Mouse (Mus musculus) neural tube, embryonic 12.5 days (tissue): ENCODE measurements around the gene Rgs13. TPM values are rescaled to one million over a fixed set of nuclear protein-coding genes. Genes with fewer than 3 reads are reported as not detected.

Source experiments
- ATAC-seq: fragments of 200-750 bp; cut with Nextera tagmentation; 2 replicates; pipeline ENCODE4 v1.8.0; 2017; ENCODE audit warnings: low read depth, mild to moderate bottlenecking, moderate TSS enrichment, moderate library complexity; ENCODE audit not compliant: low FRiP score
- H3K27ac ChIP-seq: fragments of 300-500 bp; sonication (generic); 2 replicates; pipeline ENCODE4 v1.5.1; 2016
- H3K27me3 ChIP-seq: fragments of 300-500 bp; sonication (generic); replicated peaks from 2 replicates; pipeline ENCODE4 v1.6.1; 2016; ENCODE audit warnings: mild to moderate bottlenecking
- H3K36me3 ChIP-seq: fragments of 300-500 bp; sonication (generic); 2 replicates; pipeline ENCODE4 v1.6.1; 2016; ENCODE audit warnings: mild to moderate bottlenecking
- H3K4me1 ChIP-seq: fragments of 300-500 bp; sonication (generic); 2 replicates; pipeline ENCODE4 v1.6.1; 2016
- H3K4me2 ChIP-seq: fragments of 300-500 bp; sonication (generic); replicated peaks from 2 replicates; pipeline ENCODE4 v1.6.1; 2016; ENCODE audit warnings: mild to moderate bottlenecking
- H3K4me3 ChIP-seq: fragments of 300-500 bp; sonication (generic); 2 replicates; pipeline ENCODE4 v1.5.1; 2016
- H3K9ac ChIP-seq: fragments of 300-500 bp; sonication (generic); 2 replicates; pipeline ENCODE4 v1.6.1; 2016; ENCODE audit warnings: mild to moderate bottlenecking
- H3K9me3 ChIP-seq: fragments of 300-500 bp; sonication (generic); 2 replicates; pipeline ENCODE4 v1.6.1; 2016; ENCODE audit warnings: mild to moderate bottlenecking
- WGBS: fragments of 180-500 bp; shearing (Covaris S2); methylation state at CpG from one replicate; pipeline ENCODE4 v1.1.7; 2016; 5-methylcytosine and 5-hydroxymethylcytosine counted together
- polyA plus RNA-seq: library from polyadenylated mRNA; unstranded; fragments of >200 nt; fragmentation: Nextera tagmentation; extraction: Ambion mirVana; gene quantifications from 2 replicates; pipeline ENCODE4 v1.2.1, GENCODE M21; 2016

Gene Rgs13
- polyA plus RNA-seq, 1 experiment from 2014 or later = 0.41 TPM

GRCm38 (mm10) chr1:144179559-144179958 lies 2.4 kb upstream of the Rgs13 start:
- H3K4me1 ChIP-seq = no peaks in the 10 kb centered on the region
- no peak for ATAC-seq
- 90% methylated on average over 4 of the region's 4 CpGs for WGBS

DNA sequence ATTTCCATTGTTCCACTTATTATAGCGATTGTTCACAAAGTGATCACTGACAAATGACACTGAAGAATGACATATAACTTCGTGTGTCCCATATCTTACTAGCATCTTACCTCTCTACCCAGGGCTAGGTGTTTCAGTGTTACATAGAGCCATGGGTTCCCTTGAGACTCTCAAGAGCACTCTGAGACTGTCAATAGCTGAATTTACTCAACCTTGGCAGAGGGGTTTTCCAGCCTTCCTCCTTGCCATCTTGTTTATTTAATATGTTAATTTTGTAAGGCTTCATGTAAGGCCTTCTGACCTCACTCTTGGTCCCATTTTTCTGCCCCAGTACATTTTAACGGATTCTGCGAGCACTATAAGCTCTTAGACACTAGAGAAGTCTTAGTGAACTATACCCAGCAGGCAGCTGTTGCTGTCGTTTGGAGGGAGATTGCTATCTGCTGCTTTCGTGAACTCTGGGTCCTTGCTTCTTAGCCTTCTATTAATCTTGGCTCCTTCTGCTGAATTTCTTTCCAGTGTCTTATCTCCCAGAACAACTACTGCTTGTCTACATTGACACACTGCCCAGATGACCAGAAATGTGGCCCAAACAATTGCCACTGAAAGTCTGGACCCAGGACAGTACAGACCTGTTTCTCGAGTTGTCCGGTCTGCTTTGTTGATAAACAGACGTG lies 1.2 kb upstream of the Rgs13 start:
- Histone ChIP-seq H3K36me3 (no peaks in the 10 kb centered on the region), H3K4me1 (no peaks in the 10 kb centered on the region), H3K4me2 (no peak overlapping the region), H3K9ac (no peak overlapping the region), H3K27me3 (no peaks in the 10 kb centered on the region), H3K27ac (no peak overlapping the region), H3K4me3 (no peak overlapping the region), H3K9me3 (no peaks in the 10 kb centered on the region)
- WGBS = 85% methylated on average over 9 of the region's 9 CpGs
- ATAC-seq = no peak

More at GRCm38 (mm10) chr1:144179559-144179958, 2.4 kb upstream of the Rgs13 start:
- Histone ChIP-seq H3K4me3 (no peak overlapping the region), H3K9me3 (no peaks in the 10 kb centered on the region), H3K27ac (no peak overlapping the region), H3K27me3 (no peaks in the 10 kb centered on the region), H3K4me2 (no peak overlapping the region), H3K9ac (no peak overlapping the region), H3K36me3 (no peaks in the 10 kb centered on the region)

DNA sequence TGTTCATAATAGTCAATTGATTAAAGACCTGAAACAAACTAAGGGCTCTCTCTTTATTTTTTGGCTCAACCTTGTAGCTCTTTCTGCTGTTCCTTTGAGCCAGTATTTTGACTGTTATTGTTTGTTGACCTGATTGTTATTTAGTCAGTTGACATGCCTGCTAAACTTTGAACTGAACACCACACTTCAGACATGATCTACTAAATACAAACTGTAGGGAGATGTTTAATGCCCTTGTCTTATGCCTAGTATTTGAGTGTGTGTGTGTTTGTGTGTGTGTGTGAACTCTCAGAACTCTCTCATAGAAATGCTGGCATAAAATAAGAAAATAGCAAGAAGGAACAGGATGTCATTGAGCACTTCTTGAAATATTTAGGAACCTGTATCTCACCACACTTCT lies 448 bp upstream of the Rgs13 start:
- H3K27ac ChIP-seq = no peak overlapping the region
- no peaks in the 10 kb centered on the region for H3K36me3 ChIP-seq
- no peak overlapping the region for H3K4me2 ChIP-seq
- no peaks in the 10 kb centered on the region for H3K27me3 ChIP-seq
- no peaks in the 10 kb centered on the region for H3K4me1 ChIP-seq
- H3K9ac ChIP-seq = no peak overlapping the region
- H3K9me3 ChIP-seq = no peaks in the 10 kb centered on the region
- ATAC-seq = no peak
- no peak overlapping the region for H3K4me3 ChIP-seq

DNA sequence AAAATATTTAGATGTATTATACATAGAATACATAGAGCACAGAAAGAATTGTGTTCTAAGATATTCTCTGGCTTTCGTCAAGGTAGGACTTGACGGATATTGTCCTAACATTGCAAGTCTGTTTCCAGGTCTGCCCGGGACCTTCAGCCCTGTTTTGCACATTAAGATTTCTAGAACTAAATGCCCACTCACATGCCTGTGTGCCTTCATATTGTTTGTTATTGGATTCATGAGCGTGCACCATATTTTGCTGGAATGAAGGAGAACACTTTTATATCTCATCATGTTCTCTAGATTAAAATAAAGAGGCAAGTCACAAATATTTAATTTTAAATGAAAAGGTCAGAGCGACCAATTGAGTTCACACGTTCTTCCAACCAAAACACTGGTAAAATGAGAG lies 2.4 kb downstream of the Rgs13 start:
- H3K27ac ChIP-seq = no peak overlapping the region
- WGBS = 96% methylated on average over 6 of the region's 6 CpGs
- no peaks in the 10 kb centered on the region for H3K4me1 ChIP-seq
- no peak overlapping the region for H3K4me3 ChIP-seq
- no peak overlapping the region for H3K4me2 ChIP-seq
- no peaks in the 10 kb centered on the region for H3K36me3 ChIP-seq
- no peaks in the 10 kb centered on the region for H3K27me3 ChIP-seq
- H3K9ac ChIP-seq = no peak overlapping the region
- no peak for ATAC-seq
- no peaks in the 10 kb centered on the region for H3K9me3 ChIP-seq

GRCm38 (mm10) chr1:144173568-144174036 lies 3.6 kb downstream of the Rgs13 start:
- Histone ChIP-seq H3K9ac (no peak overlapping the region), H3K4me2 (no peak overlapping the region), H3K27me3 (no peaks in the 10 kb centered on the region), H3K27ac (no peak overlapping the region), H3K4me1 (no peaks in the 10 kb centered on the region), H3K36me3 (no peaks in the 10 kb centered on the region), H3K4me3 (no peak overlapping the region), H3K9me3 (no peaks in the 10 kb centered on the region)
- no peak for ATAC-seq
- 82% methylated on average over 2 of the region's 2 CpGs for WGBS

GRCm38 (mm10) chr1:144168921-144169320 lies 8.3 kb downstream of the Rgs13 start:
- Histone ChIP-seq H3K4me2 (no peak overlapping the region), H3K27ac (no peak overlapping the region), H3K27me3 (no peaks in the 10 kb centered on the region), H3K4me3 (no peak overlapping the region), H3K4me1 (no peaks in the 10 kb centered on the region), H3K9me3 (no peaks in the 10 kb centered on the region), H3K9ac (no peak overlapping the region), H3K36me3 (no peaks in the 10 kb centered on the region)
- no peak for ATAC-seq
- 82% methylated on average over 4 of the region's 4 CpGs for WGBS

DNA sequence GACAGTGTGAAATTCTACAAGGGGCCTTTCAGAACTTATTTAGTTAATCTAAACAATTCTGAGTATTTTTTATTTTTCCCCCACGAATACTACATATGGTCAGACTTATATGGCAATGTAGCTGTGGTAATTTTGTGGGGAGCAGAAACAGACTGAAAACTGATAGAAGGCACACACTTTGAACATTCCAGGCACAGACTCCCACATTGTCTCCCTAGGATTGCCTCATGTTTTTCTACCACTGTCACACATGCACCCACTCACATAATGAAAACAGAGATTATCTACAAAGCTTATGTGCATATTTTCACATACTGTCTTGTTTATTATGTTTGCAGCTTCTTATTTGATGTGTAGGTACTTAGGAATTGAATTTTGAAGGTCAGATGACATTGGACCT lies 9.4 kb downstream of the Rgs13 start:
- no peak for ATAC-seq
- Histone ChIP-seq H3K9ac (no peak overlapping the region), H3K4me2 (no peak overlapping the region), H3K36me3 (no peaks in the 10 kb centered on the region), H3K4me3 (no peak overlapping the region), H3K9me3 (no peaks in the 10 kb centered on the region), H3K27ac (no peak overlapping the region), H3K27me3 (no peaks in the 10 kb centered on the region), H3K4me1 (no peaks in the 10 kb centered on the region)
- 84% methylated on average over 1 of the region's 1 CpGs for WGBS

- Histone ChIP-seq H3K4me1 (no peaks in the 10 kb centered on the region), H3K4me2 (no peak overlapping the region), H3K27ac (no peak overlapping the region), H3K27me3 (no peaks in the 10 kb centered on the region), H3K36me3 (no peaks in the 10 kb centered on the region), H3K9ac (no peak overlapping the region), H3K9me3 (no peaks in the 10 kb centered on the region), H3K4me3 (no peak overlapping the region)
- ATAC-seq = no peak
- 88% methylated on average over 5 of the region's 5 CpGs for WGBS
Measured at GRCm38 (mm10) chr1:144166897-144167296, 10.3 kb downstream of the Rgs13 start.

GRCm38 (mm10) chr1:144166275-144166674 lies 10.9 kb downstream of the Rgs13 start:
- no peaks in the 10 kb centered on the region for H3K27me3 ChIP-seq
- 90% methylated on average over 2 of the region's 2 CpGs for WGBS
- H3K9ac ChIP-seq = no peak overlapping the region
- no peak overlapping the region for H3K4me2 ChIP-seq
- no peak overlapping the region for H3K4me3 ChIP-seq
- H3K36me3 ChIP-seq = no peaks in the 10 kb centered on the region
- H3K27ac ChIP-seq = no peak overlapping the region
- ATAC-seq = no peak
- H3K4me1 ChIP-seq = no peaks in the 10 kb centered on the region
- H3K9me3 ChIP-seq = no peaks in the 10 kb centered on the region

DNA sequence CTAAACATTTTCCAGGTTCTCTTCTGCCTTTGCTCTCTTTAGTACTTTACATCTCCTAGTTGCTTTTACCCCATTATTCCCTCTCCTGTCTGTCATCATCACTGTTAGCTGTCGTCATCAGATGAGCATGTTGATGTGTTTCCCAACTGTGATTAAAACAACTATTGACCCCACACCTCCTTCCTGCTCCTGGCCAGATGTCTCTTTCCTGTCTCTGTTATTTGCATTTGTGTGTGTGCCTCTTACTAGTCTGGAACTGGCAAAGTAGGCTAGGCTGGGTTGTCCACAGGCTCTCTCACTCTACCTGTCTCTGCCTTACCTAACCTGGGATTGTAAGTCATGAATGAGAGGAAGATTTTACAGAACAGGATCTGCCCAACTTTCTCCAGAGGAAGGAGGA lies 24.6 kb downstream of the Rgs13 start:
- H3K4me3 ChIP-seq = no peak overlapping the region

GRCm38 (mm10) chr1:144152184-144152525 lies 25.0 kb downstream of the Rgs13 start:
- Histone ChIP-seq H3K27me3 (no peaks in the 10 kb centered on the region), H3K4me2 (no peak overlapping the region), H3K27ac (no peak overlapping the region), H3K4me3 (no peak overlapping the region), H3K4me1 (no peaks in the 10 kb centered on the region), H3K36me3 (no peaks in the 10 kb centered on the region), H3K9ac (no peak overlapping the region), H3K9me3 (no peaks in the 10 kb centered on the region)
- 90% methylated on average over 1 of the region's 1 CpGs for whole genome bisulfite sequencing
- no peak for ATAC-seq

More for the DNA sequence above, 24.6 kb downstream of the Rgs13 start:
- Histone ChIP-seq H3K9me3 (no peaks in the 10 kb centered on the region), H3K27ac (no peak overlapping the region), H3K4me2 (no peak overlapping the region), H3K27me3 (no peaks in the 10 kb centered on the region), H3K4me1 (no peaks in the 10 kb centered on the region), H3K9ac (no peak overlapping the region), H3K36me3 (no peaks in the 10 kb centered on the region)
- no peak for ATAC-seq
- 51% methylated on average over 1 of the region's 1 CpGs for WGBS

DNA sequence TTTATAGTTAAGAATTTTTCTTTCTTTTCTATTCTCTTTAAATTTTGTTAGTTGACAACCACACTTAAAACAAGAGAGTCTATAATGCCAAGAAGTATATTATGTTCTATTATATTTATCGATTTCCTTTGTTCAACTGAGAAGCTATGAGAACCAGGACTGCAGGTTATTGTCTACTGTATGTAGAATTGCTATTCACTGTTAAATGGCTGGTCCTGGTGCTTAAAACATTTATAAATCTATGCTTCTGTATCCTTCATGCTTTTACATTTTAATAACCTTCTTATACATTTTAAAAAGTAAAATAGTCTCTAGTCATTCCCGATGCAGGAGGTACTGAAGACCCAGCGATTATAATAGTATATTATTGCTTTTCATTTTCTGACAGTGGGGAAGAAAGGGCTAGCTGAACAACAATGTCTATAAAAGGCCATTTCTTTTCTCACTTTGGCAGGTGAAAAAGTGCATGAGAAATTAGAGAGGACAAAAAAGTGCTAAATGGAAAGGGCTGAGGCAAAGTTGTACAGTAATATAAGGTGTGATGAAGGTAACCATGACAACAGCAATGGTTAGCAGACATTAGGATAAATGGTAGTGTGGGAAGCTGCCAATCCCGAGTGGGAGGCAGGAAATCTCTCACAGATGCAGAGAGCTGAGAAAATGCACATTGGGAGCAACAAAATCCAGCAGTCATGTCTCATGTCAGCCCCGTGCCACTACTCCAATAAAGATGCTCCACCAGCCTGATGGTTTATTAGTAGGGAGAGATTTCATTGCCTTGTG lies 25.6 kb downstream of the Rgs13 start:
- peak; percentile 48; the same call in 1 of the 2 replicates for ATAC-seq
- Histone ChIP-seq H3K36me3 (no peaks in the 10 kb centered on the region), H3K4me1 (no peaks in the 10 kb centered on the region), H3K9ac (no peak overlapping the region), H3K9me3 (no peaks in the 10 kb centered on the region), H3K4me2 (no peak overlapping the region), H3K27me3 (no peaks in the 10 kb centered on the region), H3K4me3 (no peak overlapping the region), H3K27ac (no peak overlapping the region)
- WGBS = 68% methylated on average over 5 of the region's 5 CpGs

DNA sequence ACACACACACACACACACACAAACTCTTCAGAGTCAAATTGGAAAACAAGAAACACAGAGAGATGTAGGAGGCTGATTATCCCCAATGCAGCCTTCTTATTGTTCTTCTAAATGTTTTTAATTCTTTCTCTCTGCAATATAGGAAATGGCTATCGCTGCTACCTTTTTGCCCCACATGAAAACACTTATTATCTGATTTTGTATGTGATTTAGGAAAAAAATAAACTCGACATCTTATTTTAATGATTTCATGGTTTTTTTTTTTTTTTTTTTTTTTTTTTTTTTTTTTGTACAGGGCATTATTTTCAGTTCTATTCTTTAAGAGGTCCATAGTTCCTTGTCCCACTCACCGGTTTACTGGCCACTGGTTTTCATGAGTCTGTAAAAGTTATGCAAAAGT lies 27.2 kb downstream of the Rgs13 start:
- H3K4me2 ChIP-seq = no peak overlapping the region
- no peaks in the 10 kb centered on the region for H3K9me3 ChIP-seq
- no peak overlapping the region for H3K27ac ChIP-seq
- H3K36me3 ChIP-seq = no peaks in the 10 kb centered on the region
- ATAC-seq = no peak
- H3K4me1 ChIP-seq = no peaks in the 10 kb centered on the region
- no peak overlapping the region for H3K9ac ChIP-seq
- H3K27me3 ChIP-seq = no peaks in the 10 kb centered on the region
- no peak overlapping the region for H3K4me3 ChIP-seq
- 86% methylated on average over 3 of the region's 3 CpGs for WGBS
